Mouse (Mus musculus) limb, embryonic 10.5 days (tissue): Measurements from ENCODE around the gene Gbf1. TPM values are rescaled to one million over a fixed set of nuclear protein-coding genes. Genes with fewer than 3 reads are reported as not detected.
A peak's percentile ranks its signal among the peaks of the same experiment; 100 is the strongest.

Experiments used
- DNase-seq: peaks from one replicate; pipeline ENCODE4 v3.0.0-alpha.2; 2017; ENCODE audit warnings: low spot score
- H3K27ac ChIP-seq: fragments of 300-500 bp; sonication (generic); 2 replicates; pipeline ENCODE4 v1.5.1; 2016; ENCODE audit warnings: mild to moderate bottlenecking
- H3K27me3 ChIP-seq: fragments of 300-500 bp; sonication (generic); 2 replicates; pipeline ENCODE4 v1.6.1; 2016; ENCODE audit warnings: low read depth, mild to moderate bottlenecking; ENCODE audit not compliant: poor library complexity, severe bottlenecking
- H3K36me3 ChIP-seq: fragments of 300-500 bp; sonication (generic); 2 replicates; pipeline ENCODE4 v1.6.1; 2016; ENCODE audit warnings: mild to moderate bottlenecking, moderate library complexity
- H3K4me1 ChIP-seq: fragments of 300-500 bp; sonication (generic); 2 replicates; pipeline ENCODE4 v1.6.1; 2016
- H3K4me3 ChIP-seq: fragments of 300-500 bp; sonication (generic); 2 replicates; pipeline ENCODE4 v1.5.1; 2016; ENCODE audit warnings: mild to moderate bottlenecking, moderate library complexity
- H3K9me3 ChIP-seq: fragments of 300-500 bp; sonication (generic); replicated peaks from 2 replicates; pipeline ENCODE4 v1.6.1; 2016; ENCODE audit warnings: mild to moderate bottlenecking
- WGBS: fragments of 180-500 bp; shearing (Covaris S2); methylation state at CpG from one replicate; pipeline ENCODE4 v1.1.7; 2016; 5-methylcytosine and 5-hydroxymethylcytosine counted together
- polyA plus RNA-seq: library from polyadenylated mRNA; unstranded; fragments of >200 nt; fragmentation: Nextera tagmentation; extraction: Ambion mirVana; gene quantifications from 2 replicates; pipeline ENCODE4 v1.2.1, GENCODE M21; 2016

Gene Gbf1
- polyA plus RNA-seq, 1 experiment from 2014 or later = 47.8 TPM

- no peaks in the 10 kb centered on the region for H3K36me3 ChIP-seq
- peak overlapping the region; percentile 51 for H3K4me3 ChIP-seq
- H3K27me3 ChIP-seq = peaks cover 100% of the 10 kb centered on the region
- H3K9me3 ChIP-seq = no peaks in the 10 kb centered on the region
- peak overlapping the region; percentile 25; the same call in 1 of the 2 replicates for H3K27ac ChIP-seq
- WGBS = under 1% methylated on average over 48 of the region's 48 CpGs
- peaks cover 46% of the 10 kb centered on the region for H3K4me1 ChIP-seq
- peak; percentile 53 for DNase-seq
Observed at GRCm38 (mm10) chr19:46317546-46317885, 165.2 kb downstream of the Gbf1 start.

GRCm38 (mm10) chr19:46318031-46318471, 165.7 kb downstream of the Gbf1 start:
- Histone ChIP-seq H3K36me3 (no peaks in the 10 kb centered on the region), H3K4me3 (peak overlapping the region; percentile 51), H3K4me1 (peaks cover 44% of the 10 kb centered on the region), H3K9me3 (no peaks in the 10 kb centered on the region), H3K27me3 (peaks cover 100% of the 10 kb centered on the region), H3K27ac (no peak overlapping the region)
- peak; percentile 38 for DNase-seq
- 6% methylated on average over 41 of the region's 42 CpGs for WGBS

- H3K36me3 ChIP-seq = no peaks in the 10 kb centered on the region
- no peak overlapping the region for H3K27ac ChIP-seq
- H3K4me3 ChIP-seq = peak overlapping the region; percentile 26
- peaks cover 100% of the 10 kb centered on the region for H3K27me3 ChIP-seq
- 11% methylated on average over 16 of the region's 16 CpGs for WGBS
- DNase-seq = peak; percentile 65
- peaks cover 44% of the 10 kb centered on the region for H3K4me1 ChIP-seq
- H3K9me3 ChIP-seq = no peaks in the 10 kb centered on the region
Observed at GRCm38 (mm10) chr19:46318586-46319378, 166.5 kb downstream of the Gbf1 start.

GRCm38 (mm10) chr19:46320076-46320785, 167.9 kb downstream of the Gbf1 start:
- Histone ChIP-seq H3K27me3 (peaks cover 100% of the 10 kb centered on the region), H3K9me3 (no peaks in the 10 kb centered on the region), H3K4me1 (peaks cover 37% of the 10 kb centered on the region), H3K36me3 (no peaks in the 10 kb centered on the region), H3K27ac (no peak overlapping the region), H3K4me3 (no peak overlapping the region)
- WGBS = 86% methylated on average over 8 of the region's 8 CpGs
- DNase-seq = no peak

- Histone ChIP-seq H3K9me3 (no peaks in the 10 kb centered on the region), H3K36me3 (no peaks in the 10 kb centered on the region), H3K27me3 (peaks cover 100% of the 10 kb centered on the region), H3K27ac (no peak overlapping the region), H3K4me3 (peak overlapping the region; percentile 17; the same call in 1 of the 2 replicates), H3K4me1 (peaks cover 34% of the 10 kb centered on the region)
- WGBS = 29% methylated on average over 6 of the region's 6 CpGs
- no peak for DNase-seq
Observed at GRCm38 (mm10) chr19:46321101-46321943, 169.0 kb downstream of the Gbf1 start.

- Histone ChIP-seq H3K4me3 (no peak overlapping the region), H3K4me1 (peaks cover 41% of the 10 kb centered on the region)
Observed at GRCm38 (mm10) chr19:46322144-46322995, 170.1 kb downstream of the Gbf1 start.

GRCm38 (mm10) chr19:46322996-46323572, 170.8 kb downstream of the Gbf1 start:
- Histone ChIP-seq H3K27ac (no peak overlapping the region), H3K9me3 (no peaks in the 10 kb centered on the region), H3K4me3 (no peak overlapping the region), H3K36me3 (no peaks in the 10 kb centered on the region), H3K27me3 (peaks cover 97% of the 10 kb centered on the region), H3K4me1 (peaks cover 41% of the 10 kb centered on the region)
- WGBS = 79% methylated on average over 13 of the region's 13 CpGs
- no peak for DNase-seq

More at GRCm38 (mm10) chr19:46322144-46322995, 170.1 kb downstream of the Gbf1 start:
- H3K27ac ChIP-seq = no peak overlapping the region
- no peak for DNase-seq
- H3K36me3 ChIP-seq = no peaks in the 10 kb centered on the region
- 63% methylated on average over 11 of the region's 11 CpGs for WGBS
- H3K9me3 ChIP-seq = no peaks in the 10 kb centered on the region
- H3K27me3 ChIP-seq = peaks cover 100% of the 10 kb centered on the region

GRCm38 (mm10) chr19:46323716-46324115, 171.4 kb downstream of the Gbf1 start:
- H3K36me3 ChIP-seq = no peaks in the 10 kb centered on the region
- no peak for DNase-seq
- H3K27me3 ChIP-seq = peaks cover 91% of the 10 kb centered on the region
- peaks cover 42% of the 10 kb centered on the region for H3K4me1 ChIP-seq
- WGBS = 68% methylated on average over 5 of the region's 5 CpGs
- H3K4me3 ChIP-seq = no peak overlapping the region
- no peaks in the 10 kb centered on the region for H3K9me3 ChIP-seq
- H3K27ac ChIP-seq = no peak overlapping the region

- no peaks in the 10 kb centered on the region for H3K9me3 ChIP-seq
- no peak overlapping the region for H3K27ac ChIP-seq
- peaks cover 89% of the 10 kb centered on the region for H3K27me3 ChIP-seq
- H3K36me3 ChIP-seq = no peaks in the 10 kb centered on the region
- no peak overlapping the region for H3K4me3 ChIP-seq
- peaks cover 42% of the 10 kb centered on the region for H3K4me1 ChIP-seq
- DNase-seq = no peak
- 70% methylated on average over 11 of the region's 11 CpGs for WGBS
Observed at GRCm38 (mm10) chr19:46324366-46324765, 172.1 kb downstream of the Gbf1 start.

GRCm38 (mm10) chr19:46324918-46325317, 172.6 kb downstream of the Gbf1 start:
- DNase-seq = no peak
- WGBS = 64% methylated on average over 5 of the region's 5 CpGs
- Histone ChIP-seq H3K9me3 (no peaks in the 10 kb centered on the region), H3K27me3 (peaks cover 89% of the 10 kb centered on the region), H3K27ac (no peak overlapping the region), H3K36me3 (no peaks in the 10 kb centered on the region), H3K4me3 (no peak overlapping the region), H3K4me1 (peaks cover 46% of the 10 kb centered on the region)

GRCm38 (mm10) chr19:46326019-46326755, 173.9 kb downstream of the Gbf1 start:
- peaks cover 11% of the 10 kb centered on the region for H3K36me3 ChIP-seq
- 5% methylated on average over 29 of the region's 29 CpGs for WGBS
- no peaks in the 10 kb centered on the region for H3K9me3 ChIP-seq
- peaks cover 48% of the 10 kb centered on the region for H3K4me1 ChIP-seq
- H3K27ac ChIP-seq = no peak overlapping the region
- no peak for DNase-seq
- 0 out of 2 replicates have a peak overlapping the region, but pooled peaks have one; percentile 69 for H3K4me3 ChIP-seq
- peaks cover 79% of the 10 kb centered on the region for H3K27me3 ChIP-seq
